Mouse (Mus musculus): ENCODE data around the gene Ift122.
"Not testable (repeated sequence)": the region's sequence is repeated elsewhere in the genome, so short reads cannot be mapped to it uniquely, and the experiment has no call there.

The Ift122 gene

DNA sequence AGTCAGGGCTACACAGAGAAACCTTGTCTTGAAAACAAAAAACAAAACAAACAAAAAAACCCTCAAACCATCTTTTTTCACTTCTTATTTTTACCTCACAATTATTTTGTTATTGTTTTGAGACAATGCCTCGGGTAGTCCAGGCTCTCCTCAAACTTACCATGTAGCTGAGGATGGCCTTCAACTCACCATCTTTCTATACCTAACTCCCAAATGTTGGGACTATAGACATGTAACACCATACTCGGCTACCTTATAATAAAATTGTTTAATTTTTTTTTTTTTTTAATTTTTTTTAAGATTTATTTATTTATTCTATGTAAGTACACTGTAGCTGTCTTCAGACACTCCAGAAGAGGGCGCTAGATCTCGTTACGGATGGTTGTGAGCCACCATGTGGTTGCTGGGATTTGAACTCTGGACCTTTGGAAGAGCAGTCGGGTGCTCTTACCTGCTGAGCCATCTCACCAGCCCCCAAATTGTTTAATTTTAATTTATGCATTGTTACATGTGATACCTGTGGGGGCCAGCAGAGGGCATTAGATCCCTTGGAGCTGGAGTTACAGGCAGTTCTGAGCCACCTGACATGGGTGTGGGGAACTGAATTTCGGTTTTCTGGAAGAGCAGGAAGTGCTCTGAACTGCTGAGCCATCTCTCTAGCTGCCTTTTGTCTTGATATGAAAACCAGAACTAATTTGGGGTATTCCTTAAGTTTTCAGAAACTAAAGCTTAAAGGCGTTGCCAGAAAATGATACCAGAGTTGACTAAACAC, 6.4 kb upstream of the Ift122 start:
- peak; percentile 66 for DNase-seq

DNA sequence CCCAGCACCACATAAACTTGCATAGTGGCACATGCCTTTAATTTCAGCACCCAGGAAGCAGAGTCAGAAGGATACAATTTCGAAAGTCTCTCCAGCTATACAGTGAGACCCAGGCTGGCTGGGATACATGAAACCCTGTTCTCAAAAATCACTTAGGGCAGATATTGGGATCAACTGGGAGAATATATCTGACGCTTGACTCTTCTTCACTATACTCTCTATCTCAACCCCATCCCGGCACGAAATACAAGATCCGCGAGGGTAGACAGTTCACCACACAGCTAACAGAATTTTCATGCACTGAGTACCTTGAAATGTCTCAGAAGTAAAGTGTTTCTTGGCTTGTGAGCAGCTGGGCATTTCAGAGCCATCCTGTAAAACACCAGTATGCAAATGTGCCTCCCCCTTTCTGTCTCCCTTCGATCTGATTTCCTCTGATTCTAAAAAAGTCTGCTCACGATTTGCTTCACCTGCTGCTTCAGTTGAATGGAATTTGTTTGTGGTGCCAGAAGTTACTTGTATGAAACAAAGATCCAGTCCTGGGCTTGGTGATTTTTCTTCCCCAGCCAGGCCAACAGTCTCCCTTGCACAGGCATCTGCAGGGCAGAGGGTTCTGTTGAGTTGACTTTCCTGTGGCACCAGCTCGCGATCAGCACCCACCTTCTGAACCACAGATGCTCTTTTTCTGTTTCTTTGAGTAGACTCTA, 4.5 kb upstream of the Ift122 start:
- DNase-seq = no peak

DNA sequence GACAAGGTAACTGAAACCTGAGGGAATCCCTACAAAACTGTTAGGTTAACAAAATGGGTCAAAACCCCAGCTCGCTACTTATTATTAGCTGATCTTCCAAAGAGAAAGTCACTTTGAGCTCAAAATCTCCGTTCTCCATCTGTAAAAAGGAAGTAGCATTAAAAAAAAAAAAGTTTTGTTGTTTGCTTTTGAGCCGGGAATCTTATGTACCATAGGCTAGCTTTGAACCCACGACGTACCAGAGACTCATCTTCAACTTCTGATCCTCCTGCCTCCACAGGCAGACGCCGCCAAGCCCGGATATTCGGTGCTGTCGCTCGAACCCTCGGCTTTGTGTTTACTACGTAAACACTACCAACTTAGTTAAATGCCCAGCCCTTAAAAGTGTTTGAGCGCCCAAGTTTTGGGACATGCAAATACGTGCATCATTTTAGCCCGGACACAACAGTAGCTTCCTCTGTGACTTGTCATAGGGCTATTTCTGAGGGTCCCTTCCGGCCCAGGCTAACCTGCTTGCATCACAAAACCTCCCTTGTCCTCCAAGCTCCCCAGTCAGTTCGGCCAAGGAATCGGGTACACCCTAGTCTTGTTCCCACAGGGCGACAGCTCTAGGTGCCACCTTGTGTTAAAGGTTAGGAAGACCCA, 702 bp upstream of the Ift122 start:
- no peak for DNase-seq

DNA sequence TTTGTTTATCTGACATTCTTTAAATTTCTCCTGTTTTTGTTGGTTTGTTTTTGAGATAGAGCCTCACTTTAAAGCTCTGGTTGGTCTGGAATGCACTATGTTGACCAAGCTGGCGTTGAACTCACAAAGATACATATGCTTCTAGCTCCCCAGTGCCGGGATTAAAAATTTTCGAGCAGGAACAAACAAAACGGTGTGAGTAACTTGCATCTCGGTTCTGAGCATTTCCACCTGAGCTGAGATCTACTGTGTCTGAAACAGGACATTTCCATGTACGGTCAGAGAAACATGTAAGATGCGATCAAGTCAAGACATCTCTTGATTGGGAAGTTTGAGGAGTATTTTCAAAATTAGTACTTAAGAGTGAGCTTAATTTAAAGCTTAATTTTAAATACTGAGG, 715 bp downstream of the Ift122 start:
- no peak for DNase-seq

DNA sequence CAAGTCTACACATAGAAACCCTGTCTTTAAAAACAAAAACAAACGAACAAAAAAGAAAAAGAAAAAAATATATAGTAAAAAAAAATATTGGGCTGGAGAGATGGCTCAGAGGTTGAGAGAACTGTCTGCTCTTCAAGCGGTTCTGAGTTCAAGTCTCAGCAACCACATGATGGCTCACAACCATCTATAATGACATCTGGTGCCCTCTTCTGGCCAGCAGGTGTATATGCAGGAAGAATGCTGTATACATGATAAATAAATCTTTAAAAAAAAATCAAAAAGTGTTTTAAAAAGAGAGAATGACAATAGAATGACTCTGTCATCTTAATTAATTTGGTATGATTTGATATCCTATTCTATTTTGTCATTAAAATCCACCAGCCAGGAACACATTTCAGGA, 1.2 kb downstream of the Ift122 start:
- no peak for DNase-seq

DNA sequence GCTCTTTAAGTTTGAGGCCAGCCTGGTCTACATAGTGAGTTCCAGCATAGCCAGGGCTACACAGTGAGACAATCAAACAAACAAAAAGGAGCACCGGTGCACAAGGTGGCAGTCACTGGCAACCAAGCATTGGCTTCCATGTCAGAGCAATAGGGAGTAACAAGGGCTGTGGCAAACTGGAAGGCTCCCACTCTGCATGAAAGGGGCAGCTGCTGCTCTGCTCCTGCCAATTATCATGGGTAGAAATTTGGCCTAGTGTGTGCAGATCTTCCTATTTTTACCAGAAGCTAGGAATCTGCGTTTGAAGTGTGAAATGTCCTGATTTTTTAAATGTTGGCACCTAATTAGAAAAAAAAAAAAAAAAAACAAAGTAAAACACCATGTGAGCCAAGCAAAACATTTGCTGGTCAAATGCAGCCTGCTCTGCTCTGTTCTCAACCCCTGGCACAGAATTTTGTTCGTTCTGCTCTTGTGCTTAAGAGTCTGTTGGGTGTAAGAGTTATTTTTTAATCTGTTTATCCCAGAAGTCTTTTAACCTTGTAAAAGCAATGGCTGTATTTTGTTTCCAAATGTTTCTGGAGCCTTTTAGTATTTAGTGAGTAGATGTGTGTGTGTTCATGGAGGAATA, 2.6 kb downstream of the Ift122 start:
- DNase-seq = no peak

DNA sequence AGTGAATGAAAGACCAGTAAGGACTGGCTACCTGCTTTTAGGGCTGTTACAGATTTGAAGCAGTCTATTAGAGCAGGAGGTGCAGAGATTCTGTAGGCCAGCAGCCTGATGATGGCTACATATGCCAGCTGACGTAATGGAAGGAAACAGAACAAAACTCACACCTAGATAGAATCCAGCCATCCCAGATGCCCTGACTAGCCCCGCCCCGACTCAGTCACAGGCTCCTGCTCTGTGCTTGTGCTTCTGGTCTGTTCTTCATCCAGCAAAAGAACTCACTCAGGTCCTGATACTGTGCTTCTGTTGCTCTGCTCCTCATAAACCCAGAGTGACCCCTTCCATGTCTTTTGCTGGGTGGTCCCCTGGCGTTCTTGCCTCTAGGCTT, 3.1 kb downstream of the Ift122 start:
- no peak for DNase-seq

DNA sequence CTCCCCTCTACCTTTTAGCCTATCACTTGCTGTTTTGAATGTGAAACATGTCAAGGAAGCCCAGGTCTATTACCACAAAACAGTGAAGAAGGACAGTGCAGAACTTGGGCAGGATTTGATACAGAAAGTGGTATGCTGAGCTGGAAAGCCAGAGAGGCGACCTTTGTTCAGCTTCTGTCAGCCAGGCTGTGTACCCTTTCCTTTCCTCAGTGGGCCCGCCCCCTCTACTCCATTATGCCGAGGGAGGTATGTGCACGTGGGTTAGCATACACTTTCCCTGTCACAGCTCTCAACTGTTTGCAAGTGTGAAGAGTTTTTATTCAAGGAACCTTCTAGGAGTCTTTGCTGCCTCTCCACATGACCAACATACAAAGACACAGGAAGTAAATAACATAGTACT, 6.0 kb downstream of the Ift122 start:
- no peak for DNase-seq

DNA sequence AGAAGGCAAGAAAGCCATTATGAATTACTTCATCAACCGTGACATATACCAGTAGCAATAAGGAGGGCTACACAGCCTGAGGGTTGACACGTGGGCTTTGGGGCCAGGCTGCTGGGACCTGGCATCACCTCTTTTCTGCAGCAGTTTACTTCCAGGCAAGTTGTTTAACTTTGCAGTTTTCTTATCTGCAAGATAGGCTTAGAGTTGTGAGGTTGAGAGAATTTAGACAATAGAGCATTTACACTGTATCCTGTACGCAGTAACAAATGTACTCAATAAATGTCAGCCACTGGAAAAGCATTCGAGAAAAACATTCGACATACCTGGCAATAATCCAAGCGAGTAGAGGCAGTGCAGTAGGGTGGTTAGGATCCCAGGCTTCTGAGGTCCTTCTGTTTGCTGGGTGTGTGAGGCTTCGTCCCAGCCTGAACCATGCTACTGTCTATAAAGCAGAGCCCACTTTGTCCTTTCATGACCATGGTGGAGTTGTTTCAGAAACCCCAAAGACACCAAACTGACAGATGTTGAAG, 6.8 kb downstream of the Ift122 start:
- DNase-seq = no peak

DNA sequence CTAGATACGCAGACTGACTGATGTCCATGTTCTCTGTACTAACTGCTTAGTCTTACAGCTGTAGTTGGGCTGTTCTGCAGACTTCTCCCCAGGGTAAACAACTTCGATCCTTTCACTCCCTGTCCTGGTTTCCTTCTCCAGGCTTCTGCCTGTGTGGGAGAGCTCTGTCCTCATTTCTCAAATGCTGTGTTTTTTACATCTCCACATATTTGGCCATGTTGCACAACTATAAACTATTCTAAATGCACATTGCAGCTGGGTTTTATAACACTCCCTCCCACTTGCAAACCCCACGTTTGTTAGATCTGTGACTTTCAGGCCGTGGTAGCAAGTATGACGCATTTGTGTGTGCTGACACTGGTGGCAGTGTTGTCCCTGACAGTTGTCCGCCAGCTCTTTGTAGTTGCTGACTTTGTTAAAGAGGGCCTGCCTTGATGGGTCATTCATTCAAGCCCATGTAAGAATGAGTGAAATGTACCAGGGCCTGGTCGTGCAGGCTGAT, 10.1 kb downstream of the Ift122 start:
- no peak for DNase-seq

DNA sequence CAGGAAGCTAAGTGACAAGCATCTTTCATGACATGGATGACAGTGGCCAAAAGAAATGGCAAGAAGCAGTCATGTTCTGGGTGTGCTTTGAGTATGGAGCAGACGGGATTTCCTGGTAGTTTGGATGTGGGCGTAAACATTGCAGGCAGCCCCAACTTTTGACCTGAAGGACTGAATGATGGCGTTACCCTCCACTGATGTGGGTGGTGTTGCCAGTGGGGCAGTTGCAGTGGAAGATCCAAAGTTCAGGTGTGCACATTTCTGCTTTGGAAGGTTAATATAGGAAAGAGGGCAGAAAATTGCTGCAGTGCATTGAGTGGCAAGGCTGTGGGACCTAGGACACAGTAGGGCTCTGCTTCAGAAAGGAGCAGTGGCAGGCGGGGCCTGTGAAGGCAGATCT, 12.0 kb downstream of the Ift122 start:
- DNase-seq = no peak

DNA sequence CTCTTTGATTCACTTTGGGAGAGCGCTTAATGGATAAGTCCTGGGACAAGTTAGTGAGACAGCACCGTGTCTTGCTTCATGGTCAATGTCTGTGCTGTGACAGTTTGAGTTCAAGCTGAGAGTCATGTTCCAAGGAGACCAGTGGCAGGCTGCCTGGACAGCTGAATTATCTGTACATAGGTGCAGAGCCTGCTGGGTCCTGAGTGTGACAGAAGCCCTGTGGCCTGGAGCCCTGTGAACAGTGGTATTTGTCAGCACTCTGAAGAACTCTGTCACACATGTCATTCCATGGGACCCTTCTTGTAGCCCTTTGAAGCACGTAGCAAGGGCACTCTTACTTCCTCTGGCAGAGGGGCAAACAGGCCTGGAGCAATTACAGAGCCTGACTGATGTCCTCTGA, 13.9 kb downstream of the Ift122 start:
- not testable (repeated sequence) for DNase-seq

DNA sequence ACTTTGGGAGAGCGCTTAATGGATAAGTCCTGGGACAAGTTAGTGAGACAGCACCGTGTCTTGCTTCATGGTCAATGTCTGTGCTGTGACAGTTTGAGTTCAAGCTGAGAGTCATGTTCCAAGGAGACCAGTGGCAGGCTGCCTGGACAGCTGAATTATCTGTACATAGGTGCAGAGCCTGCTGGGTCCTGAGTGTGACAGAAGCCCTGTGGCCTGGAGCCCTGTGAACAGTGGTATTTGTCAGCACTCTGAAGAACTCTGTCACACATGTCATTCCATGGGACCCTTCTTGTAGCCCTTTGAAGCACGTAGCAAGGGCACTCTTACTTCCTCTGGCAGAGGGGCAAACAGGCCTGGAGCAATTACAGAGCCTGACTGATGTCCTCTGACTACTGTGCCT, 18.0 kb downstream of the Ift122 start:
- DNase-seq = not testable (repeated sequence)

DNA sequence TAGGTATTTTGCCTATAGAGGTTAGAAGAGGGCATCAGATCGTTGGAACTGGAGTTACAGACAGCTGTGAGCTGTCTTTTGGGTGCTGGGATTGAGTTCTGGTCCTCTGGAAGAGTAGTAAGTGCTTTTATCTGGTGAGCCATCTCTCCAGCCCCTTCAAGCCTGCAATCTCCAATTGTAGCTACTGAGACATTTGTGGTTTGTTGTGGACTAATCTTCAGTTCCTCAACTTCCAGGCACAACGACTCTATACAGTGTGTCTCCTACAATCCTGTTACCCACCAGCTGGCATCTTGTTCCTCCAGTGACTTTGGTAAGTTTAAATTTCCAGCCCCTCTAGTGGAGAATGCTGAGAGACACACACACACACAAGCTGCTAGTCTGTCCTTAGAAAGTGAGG, 24.0 kb downstream of the Ift122 start:
- no peak for DNase-seq

DNA sequence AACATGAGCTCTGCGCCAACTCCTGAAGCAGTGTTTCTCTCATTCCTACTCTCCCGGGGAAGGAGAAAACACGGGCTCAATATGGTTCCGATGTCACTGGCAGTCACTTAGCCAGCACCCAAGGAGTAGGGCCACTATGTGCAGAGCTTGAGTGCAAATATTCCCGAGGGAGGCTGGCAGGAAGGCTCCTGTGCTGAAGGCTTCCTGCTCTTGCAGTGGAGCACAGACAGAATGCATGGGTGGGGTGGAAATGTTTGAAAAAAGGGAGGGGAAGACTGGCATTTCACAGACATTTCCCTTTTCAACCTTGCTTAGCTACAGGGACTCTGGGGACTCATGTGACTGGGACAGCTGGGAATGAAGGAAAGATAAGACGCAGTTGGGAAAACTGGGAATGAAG, 25.4 kb downstream of the Ift122 start:
- no peak for DNase-seq

DNA sequence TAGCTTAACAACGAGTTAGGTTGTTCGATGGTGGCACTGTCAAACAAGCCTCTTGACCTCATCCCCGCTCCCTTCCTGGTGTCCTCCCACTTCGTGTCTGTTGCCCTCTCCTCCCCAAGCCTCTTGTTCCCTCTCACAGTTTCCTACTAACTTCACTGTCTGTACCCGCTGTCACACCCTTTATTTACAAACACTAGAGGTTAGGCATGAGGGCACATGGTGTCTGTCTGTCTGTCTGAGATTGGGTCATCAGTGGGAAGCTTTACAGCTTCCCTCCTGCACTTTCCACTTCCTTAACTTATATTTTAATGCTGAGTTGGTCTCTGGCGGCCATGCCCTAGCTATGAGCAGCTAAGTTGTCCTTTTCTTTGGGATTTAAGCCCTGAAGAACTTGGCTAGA, 26.5 kb downstream of the Ift122 start:
- no peak for DNase-seq

DNA sequence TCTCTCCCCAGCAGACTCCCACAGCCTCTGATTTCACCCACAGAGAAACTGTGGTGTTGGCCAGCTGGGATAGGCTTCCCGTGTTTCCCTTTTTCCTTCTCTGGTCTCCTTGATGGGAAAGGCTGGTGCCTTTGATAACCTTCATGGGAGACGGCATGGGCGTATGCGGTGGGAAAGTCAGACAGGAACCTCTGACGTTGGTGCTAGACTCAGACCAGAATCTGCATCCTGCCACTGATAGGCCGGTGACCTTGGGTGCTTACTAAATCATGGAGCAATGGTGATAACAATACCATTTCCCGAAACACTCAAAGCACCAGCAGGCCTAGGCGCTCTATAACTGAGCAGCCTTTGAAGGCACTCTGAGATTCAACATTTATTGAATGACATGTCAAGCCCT, 27.5 kb downstream of the Ift122 start:
- no peak for DNase-seq

DNA sequence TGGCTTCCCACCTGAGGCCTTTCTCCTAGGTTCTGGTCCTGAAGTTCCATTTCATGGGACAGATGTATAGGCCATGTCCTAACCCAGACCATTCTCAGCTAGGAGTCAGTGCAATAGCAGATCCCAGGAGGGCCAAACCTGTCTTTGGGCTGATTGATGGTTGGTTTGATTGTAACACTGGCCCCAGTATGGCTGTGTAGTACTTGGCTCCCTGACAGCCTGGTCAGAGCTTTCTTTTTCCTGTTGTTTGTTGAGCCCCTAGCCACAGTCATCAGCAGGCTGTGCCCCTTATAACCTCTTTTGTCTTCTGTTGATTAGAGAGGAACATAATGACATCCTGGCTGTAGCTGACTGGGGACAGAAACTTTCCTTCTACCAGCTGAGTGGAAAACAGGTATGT, 30.7 kb downstream of the Ift122 start:
- DNase-seq = no peak

DNA sequence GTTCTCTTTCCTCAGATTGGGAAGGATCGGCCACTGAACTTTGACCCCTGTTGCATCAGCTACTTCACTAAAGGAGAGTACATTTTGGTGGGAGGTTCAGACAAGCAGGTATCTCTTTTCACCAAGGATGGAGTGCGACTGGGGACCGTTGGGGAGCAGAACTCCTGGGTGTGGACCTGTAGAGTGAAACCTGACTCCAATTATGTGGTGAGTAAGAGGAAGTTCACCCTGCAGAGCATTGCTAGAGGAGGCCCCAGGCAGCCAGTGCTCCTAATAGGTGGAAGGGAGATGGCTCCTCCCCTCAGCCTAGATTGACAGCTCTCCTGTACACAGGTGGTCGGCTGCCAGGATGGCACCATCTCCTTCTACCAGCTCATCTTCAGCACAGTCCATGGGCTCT, 33.6 kb downstream of the Ift122 start:
- DNase-seq = no peak

DNA sequence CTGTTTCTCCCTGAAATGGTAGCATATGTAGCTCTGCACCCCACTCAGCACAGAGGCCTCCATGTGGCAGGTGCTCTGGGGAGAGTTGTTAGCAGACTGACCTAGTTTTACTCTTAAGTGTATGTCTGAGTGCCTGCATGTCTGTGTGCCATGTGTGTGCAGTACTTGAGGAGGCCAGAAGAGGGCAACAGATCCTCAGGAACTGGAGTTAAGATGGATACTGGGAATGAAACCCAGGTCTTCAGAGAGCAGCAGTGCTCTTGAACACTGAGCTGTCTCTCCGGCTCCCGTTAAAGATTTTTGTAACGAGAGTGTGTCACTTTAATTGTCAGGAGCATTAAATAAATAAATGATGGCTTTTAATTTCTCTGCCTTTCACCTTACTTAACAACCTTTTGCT, 35.0 kb downstream of the Ift122 start:
- peak; percentile 41 for DNase-seq

DNA sequence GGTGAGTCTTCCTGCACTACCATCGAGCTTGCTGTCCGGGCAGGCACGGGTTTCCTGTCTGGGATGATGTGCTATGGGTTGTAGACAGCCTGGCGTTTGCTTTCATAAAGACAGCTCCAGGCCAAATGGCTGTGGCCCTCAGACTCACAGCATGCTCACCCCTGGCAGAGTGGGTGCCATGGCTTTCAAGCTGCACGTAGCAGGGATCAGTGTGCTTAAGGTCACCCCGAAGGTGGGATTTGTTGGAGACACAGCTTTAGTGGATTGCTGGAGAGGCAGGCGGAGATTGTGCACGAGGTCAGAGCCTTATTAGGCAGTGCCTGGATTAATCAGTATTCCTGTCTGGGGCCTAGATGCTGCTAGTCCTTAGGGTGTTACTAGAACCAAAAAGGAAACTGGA, 37.3 kb downstream of the Ift122 start:
- DNase-seq = no peak

DNA sequence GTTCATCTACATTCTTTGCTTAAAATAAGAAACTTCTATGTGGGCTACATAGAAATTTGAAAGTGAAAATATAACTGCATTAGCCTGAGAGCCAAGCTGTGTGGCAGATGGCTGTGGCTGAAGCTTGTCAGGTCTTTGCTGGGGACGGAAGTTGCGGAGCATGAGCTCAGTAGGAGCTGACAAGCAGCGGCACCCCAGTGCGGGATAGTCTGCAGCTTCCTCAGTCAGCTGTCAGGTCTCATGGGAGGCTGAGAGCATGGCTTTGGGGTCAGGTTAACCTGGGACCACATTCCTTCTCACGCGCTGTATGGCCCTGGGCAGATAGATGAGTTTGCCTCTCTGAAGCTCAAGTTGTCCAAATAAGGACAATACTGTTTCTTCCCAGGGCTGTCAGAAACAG, 37.8 kb downstream of the Ift122 start:
- no peak for DNase-seq

DNA sequence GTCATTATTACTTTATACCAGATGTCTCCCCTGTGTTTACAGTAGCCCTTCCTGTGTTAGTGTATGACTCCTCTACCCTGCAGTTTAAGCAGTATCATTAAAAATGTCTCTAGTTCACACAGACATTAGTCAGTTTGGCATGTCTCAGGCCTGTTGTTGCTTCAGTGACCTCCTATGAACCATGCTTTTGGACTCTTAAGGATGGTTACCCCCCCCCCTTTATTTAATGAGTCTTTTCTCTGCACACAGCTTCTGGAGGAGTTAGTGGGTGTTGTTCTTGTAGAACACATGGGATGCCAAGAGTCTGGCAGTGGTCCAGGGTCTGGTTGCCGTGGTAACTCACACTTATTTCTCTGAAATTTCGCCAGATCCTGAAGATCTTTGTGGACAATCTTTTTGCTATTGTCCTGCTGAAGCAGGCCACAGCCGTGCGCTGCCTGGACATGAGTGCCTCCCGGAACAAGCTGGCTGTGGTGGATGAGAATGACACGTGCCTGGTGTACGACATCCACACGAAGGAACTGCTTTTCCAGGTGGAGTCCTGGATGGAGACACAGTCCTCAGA, 38.3 kb downstream of the Ift122 start:
- DNase-seq = peak; percentile 93

Measured in right cerebral cortex, postnatal 4 days (tissue).